Mouse (Mus musculus): ENCODE data around the gene 2410015M20Rik.
"Not testable (repeated sequence)": the region's sequence is repeated elsewhere in the genome, so short reads cannot be mapped to it uniquely, and the experiment has no call there.

Gene 2410015M20Rik

DNA sequence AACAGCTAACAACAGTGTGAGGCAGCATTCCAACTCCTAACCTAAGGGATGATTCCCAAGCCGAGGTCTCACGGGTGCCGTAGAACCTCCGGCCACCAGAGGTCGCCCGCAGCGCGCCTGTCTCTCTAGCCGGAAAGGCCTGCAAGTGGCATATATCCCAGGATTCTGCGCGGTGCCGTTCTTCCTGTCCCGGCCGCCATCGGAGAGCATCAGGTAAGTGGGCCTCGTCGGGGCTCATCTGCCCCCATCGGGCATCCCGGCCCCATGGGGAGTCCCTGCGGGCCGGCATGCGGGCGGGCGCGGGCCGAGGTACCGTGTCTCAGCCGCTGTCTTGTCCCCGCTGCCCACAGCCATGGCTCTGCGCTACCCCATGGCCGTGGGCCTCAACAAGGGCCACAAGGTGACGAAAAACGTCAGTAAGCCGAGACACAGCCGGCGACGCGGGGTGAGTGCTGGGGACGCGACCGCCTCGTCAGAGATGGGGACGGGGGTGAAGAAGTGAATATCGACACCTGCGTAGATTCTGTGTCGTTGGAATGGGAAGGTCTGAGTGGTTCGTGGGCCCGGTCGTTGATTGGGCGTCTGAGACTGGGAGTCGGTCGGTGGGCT lies 3.8 kb upstream of the 2410015M20Rik start, which contains the start of gene Rpl36:
Gene Rpl36 (plus strand): TSS at position 181 of the 609 bp plus-strand sequence.
- DNase-seq (ENCODE audit: low spot score in 2 of 2): peak; percentile 87 to 91

DNA sequence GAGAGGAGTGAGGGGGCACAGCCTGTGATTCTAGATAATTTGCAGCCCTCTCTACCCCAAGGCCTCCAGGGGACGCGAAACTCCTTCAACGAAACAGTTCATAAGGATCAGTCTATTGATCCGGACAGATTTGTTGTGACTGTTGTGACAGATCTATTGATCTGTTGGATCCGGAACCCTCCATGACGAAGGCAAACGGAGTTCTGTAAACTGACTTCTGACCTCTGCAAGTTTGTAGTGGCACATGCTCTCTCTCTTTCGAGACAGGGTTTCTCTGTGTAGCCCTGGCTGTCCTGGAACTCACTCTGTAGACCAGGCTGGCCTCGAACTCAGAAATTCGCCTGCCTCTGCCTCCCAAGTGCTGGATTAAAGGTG lies 3.0 kb upstream of the 2410015M20Rik start:
- not testable (repeated sequence) for DNase-seq (ENCODE audit: low spot score in 2 of 2)

DNA sequence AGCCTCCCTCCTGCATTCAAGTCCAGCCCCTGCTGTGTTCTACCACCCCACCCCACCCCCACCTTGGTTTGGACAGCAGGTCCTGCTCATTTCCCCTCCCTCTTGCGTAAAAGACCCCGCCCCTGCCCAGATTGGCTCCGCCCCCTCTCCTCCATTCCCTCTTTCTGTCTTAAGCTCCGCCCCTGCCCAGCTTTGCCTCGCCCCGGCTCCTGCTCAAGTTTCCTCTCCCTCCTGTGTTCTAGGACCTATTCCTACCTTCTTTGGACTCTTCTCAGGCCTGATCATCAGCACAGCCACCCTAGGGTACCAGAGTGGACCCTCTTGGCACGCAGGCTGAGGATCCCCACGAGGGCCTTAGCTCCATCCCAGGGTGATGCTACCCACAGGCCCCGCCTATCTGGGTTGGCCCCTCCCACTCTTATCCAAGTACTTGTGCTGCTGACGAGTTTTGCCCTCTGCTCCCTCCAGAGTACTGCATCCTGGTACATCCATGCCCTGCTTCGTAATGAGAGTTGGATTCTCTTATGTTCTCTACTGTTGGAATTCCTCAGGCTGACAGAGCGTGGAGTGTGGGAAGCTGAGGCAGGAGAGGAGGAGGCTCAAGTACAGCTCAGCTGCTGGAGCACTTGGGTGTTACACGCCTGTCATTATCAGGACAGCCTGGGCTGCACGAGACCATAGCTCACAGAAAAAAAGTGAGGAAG lies 2.4 kb upstream of the 2410015M20Rik start:
- no peak for DNase-seq (ENCODE audit: low spot score in 2 of 2)

DNA sequence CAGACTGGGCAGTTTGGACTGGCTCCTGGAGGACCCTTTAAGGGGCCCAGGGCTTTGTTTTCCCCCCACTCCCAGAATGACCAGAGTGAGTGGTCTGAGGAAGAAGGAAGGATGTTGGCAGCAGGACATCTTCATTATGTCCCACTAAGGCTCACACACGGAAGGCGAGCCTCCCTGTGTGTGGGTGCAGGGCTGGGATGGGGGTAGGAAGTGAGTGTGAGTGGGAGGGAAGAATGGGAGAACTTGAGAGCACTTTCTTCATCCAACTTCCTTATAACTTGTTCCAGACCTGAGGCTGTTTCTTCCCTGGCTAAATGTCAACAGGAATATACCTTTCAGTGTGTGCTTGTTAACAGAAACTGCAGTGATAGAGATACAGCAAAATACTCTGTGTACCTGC lies 1.8 kb upstream of the 2410015M20Rik start:
- DNase-seq (ENCODE audit: low spot score in 2 of 2): no peak

DNA sequence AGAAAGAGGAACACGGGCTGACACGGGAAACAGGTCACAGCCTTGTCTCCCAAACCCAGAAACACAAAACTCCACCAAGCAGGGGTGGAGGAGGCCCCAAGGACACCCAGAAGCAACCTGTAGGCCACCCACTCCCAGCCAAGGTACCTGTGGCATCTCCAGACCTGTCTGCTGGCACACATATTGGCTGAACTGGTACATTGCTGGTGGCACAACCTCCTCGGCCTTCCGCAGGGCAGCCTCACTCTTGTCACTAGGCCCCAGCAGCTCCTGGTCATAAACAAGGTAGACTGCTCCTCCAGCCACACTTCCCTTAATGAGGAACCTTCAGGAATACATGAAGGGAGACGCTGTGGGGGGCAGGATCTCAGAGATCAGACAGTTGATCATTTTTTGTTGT lies 872 bp downstream of the 2410015M20Rik start:
- no peak for DNase-seq (ENCODE audit: low spot score in 2 of 2)

DNA sequence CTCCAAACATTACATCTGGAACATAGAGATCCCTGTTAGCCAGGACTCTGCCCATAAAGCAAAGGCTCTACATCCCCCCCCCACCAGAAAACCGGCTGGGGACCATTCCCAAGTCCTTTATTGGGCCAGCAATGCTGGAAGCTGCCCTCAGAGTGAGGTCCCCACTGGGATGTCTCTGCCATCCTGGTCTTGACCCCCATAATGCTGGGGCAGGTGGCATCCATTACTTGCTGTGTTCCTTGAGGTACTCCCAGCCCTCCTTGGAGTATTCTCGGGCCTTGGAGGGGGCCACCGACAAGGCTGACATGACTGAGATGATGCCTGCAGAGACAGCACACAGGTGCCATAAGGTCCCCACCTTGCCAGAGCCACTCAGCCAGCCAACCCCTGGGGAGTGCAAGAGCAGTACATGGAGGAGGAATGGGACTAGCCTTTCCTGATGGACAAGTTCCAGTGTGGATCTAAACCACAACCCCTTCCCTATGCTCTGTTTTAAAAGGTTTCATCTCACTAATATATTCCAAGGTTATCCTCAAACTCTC lies 2.0 kb downstream of the 2410015M20Rik start:
- no peak for DNase-seq (ENCODE audit: low spot score in 2 of 2)

DNA sequence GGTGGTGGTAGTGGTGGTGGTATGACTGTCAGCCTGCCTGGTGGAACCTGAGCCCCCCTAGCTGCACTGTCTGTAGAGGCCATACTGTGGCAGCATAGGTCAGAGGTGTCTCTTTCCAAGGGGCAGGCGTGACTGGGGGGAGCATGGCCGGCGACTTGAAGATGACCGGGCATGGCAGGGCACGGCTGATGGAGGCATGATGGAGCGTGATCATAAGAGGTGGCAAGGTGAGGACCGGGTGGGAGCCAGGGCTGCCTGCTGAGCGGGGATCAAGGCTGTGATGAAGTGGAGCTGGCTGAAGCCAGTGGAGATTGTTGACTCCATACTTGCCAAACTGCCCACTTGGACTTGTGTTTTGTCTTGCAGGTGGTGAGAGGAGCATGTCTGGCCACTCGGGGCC lies 4.1 kb downstream of the 2410015M20Rik start:
- DNase-seq (ENCODE audit: low spot score in 2 of 2): no peak

DNA sequence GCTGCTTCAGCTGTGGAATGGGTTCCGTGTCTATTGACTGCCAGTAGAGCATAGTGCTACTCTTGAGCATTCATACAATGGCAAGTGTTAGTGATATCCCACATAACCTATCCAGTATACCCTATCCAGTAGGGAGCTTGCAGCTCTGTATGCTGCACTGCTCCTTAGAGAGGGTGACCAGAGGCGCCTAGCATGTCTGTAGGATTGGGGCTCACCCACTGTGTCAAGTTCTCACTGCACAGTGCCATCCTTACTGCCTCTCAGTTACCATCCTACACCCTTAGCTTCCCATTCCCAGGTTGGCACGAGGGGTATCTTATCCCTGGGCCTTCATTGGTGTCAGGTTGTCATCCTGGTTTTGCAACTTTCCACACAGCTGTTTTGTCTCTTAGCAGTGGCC lies 5.1 kb downstream of the 2410015M20Rik start:
- no peak for DNase-seq (ENCODE audit: low spot score in 2 of 2)

DNA sequence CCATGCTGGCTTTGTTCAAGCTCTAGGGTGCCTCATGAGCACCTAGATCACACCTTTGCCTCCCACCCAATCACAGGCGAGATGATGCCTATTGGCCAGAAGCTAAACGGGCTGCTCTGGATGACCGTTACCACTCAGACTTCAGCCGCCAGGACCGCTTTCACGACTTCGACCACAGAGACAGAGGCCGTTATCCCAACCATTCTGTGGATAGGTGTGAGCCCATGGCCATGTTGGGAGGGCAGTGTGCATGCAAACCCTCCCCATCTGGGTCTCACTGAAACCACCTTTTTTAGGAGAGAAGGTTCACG lies 5.5 kb downstream of the 2410015M20Rik start:
- DNase-seq (ENCODE audit: low spot score in 2 of 2): no peak

DNA sequence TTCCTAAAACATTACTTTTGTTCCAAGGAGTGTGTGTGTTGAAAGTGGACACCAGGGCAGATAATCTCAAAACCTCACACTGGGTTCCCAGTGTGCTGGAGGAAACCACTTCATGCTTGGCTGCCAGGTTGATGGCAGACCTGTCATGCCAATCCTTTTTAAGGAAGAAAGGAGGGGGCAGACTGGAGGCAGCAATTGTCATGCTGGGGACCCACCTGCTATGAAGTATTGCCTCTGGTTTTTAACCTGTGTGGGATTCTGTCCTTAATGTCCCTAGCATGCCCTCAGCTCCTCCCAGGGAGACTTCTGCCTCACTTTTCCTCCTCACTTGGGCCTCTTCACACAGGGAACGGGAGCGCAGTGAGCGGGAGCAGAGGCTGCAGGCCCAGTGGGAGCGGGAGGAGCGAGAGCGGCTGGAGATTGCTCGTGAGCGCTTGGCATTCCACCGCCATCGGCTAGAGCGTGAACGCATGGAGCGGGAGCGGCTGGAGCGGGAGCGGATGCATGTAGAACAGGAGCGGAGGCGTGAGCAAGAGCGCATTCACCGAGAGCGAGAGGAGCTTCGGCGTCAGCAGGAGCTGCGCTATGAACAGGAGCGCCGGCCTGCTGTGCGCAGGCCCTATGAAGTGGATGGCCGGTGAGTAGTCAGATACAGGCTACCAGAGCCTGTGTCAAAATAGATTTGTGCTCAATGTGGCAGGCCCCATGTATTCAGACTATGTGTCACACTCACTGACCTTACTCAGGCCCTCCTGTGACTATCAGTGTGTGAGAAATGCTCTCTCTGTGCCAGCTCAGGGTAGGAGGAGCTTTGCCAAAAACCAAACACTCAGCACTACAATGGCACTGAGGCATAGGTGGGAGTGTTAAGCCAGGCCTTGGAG lies 6.1 kb downstream of the 2410015M20Rik start:
- no peak for DNase-seq (ENCODE audit: low spot score in 2 of 2)

DNA sequence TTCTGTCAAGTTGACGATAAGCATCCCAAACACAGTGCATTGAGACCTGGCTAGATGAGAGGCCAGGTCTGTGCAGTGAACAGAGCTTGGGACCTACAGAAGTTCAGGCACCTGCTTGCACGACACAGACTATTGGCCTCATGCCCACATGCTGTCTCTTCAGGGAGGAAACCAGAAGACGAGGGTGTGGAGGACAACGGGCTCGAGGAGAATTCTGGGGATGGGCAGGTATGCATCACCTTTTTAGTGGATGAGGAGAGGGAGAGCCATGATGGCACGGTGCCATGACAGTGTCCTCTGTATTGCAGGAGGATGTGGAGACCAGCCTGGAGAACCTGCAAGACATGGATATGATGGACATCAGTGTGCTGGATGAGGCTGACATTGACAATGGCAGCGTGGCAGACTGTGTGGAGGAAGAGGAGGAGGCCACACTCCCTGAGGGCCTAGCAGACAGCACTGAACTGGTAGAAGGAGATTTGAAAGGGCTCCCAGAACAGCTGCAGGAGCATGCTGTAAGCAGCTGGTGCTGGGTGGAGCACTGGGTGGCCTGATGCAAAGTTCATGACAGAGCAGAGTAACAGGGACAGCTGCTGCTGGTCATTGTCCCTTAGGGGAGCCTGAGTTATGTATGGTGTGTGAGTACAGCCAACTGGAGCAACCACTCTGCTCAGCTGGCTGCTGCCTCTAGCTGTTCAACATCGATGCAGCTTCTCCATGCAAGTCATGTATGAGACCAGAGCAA lies 15.9 kb downstream of the 2410015M20Rik start:
- DNase-seq (ENCODE audit: low spot score in 2 of 2): no peak

DNA sequence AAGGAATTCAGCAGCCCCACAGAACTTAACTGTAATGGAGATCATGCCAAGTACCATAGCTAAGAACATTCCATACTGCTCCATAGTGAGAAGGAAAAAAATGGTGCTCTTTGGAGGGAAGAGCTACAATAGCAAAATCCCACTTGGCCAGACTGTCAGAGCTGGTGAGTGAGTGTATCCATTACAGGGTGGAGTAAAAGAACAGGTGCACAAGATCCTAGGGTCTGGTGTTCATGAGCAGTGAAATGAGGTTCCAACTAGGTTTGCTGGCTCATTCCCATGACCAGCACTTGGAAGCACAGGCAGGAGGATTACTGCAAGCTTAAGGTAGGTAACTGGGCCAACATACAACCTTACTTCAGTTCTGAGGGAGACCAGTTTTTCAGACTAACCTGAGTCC lies 17.0 kb downstream of the 2410015M20Rik start:
- no peak for DNase-seq (ENCODE audit: low spot score in 2 of 2)

DNA sequence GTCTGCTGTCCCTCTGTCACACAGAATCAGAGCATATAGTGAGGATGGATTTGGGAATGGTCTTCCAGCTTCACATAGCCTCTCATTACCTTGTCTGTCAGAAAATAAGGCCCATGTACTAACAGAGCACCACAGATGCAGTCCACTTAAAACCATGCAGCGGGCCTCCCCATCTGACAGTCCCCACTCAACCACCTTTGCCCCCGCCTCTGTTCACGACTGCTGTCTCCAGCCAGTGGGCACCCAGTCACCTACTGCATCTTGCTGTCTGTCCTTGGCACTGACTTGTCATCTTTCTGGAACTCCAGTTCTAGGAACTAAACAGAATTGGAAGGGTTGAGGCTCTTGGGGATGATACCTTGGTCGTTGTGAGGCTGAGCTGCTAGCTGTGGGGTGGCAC lies 20.6 kb downstream of the 2410015M20Rik start:
- DNase-seq (ENCODE audit: low spot score in 2 of 2): no peak

DNA sequence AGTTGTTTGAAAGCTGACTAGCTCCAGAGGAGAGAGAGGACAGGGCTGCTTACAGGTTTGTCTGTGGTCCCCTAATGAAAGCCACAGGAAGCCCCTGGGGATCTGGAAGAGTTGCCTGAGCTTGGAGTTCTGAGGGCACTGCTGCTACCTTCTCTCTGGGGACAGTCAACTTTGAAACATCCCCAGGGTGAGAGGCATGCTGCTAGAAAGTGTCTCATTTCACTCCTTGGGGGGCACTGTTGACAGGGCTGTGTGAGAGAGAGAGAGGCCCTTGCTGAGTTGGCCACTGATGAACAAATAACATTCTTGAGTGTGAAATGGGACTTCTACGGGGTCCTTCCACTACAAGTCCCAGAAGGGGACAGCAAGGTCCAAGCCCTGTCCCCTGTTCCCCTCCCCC lies 21.8 kb downstream of the 2410015M20Rik start:
- DNase-seq (ENCODE audit: low spot score in 2 of 2): no peak

DNA sequence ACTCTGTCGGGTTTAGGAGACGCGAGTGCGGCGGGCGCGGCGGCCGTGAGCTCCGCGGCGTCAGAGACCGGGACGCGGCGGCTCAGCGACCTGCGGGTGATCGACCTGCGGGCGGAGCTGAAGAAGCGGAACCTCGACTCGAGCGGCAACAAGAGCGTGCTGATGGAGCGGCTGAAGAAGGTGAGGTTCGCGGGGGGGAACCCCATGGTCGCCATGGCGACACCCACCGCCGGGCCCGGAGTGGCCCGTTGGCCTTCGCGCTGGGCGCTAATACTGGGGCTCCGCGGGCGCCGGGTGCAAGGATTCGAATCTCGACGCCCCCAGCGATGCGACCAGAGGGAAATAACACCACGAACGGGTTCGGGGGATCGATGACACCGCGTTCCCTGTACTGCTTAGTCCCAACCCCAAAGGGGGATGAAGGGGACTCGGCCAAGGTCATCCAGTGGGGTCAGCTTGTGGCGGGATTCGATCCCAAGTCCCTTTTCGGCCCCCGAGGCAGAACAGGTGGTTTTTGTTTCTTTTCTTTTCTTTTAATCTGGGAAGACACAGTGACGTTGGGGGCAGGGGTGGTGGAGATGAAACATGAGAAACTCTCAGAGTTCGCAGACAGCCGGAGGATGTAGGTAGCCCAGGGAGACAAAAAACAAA lies 24.3 kb downstream of the 2410015M20Rik start:
- DNase-seq (ENCODE audit: low spot score in 2 of 2): peak; percentile 69 to 75

DNA sequence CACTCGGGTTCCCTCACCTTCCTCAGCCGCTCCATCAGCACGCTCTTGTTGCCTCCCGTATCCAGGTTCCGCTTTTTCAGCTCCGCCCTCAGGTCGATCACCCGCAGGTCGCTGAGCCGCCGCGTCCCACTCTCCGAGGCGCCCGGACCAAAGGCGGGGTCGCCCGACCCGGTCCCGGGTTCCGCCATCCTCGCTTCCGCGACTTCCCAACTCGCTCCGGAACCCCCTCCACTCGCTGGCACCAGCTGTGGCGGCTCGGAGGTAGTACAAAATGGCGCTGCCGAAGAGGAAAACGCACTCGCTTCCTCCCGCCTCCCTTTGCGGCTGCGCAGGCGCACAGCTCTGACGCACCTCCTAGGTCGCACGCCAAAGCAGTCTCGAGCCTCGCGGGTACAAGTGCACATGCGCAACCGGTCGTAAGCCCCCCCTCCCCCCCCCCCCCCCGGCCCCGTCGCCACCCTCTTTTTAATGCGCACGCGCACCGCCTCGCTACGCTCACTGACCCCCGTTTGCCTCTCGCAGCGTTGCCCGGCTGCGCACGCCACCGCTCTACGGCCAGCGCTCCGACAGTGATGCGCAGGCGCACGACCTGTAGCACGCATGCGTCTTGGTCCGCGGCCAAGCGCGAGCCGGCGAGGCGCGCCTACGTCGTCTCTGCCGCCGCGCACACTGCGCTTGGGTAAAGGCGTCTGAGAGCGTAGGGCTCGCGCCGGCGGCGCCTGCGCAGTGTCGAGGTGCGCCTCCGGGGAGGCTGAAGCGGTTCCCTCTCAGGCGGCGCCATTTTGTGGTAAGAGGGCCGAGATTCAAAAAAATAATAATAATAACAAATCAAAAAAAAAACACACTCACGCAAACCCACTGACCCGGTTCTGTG lies 25.1 kb downstream of the 2410015M20Rik start, which contains the start of the genes Safb2 and Safb:
Gene Safb2 (minus strand): TSS at position 329 of the 874 bp plus-strand sequence.
Gene Safb (plus strand): TSS at position 569 of the 874 bp plus-strand sequence.
- peak; percentile 99 to 100 for DNase-seq (ENCODE audit: low spot score in 2 of 2)

DNA sequence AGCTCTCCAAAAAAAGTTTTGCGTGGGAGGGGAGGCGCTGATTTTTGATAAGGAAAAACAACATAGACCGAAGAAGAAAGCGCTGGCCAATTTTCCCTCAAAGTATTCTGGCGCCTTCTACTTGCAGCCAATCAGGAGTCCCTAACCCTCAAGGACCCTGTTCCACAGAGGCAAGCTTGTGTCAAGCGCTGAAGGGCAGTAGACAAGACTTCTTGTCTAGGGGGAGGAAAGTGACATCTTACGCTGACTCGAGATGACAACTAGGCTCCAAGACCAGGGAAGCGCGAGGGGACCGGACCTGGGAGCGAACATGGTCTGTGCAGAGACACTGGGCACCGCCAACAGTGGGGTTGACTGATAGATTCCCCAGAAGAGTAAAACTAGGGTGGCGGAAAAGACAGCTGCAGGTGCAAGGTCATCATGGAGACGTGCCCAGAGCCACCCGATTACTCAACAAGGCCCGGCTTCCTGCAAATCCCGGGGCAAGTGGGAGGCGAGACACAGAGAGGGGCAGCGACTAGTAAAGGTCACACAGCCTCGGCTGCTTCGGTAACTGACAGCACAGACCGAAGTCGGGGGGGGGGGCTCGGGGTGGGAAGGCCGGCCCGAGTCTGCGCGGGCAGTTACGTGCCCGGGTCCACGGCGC lies 25.8 kb downstream of the 2410015M20Rik start:
- peak in 1 of 2 experiments; percentile 8 for DNase-seq (ENCODE audit: low spot score in 2 of 2)

DNA sequence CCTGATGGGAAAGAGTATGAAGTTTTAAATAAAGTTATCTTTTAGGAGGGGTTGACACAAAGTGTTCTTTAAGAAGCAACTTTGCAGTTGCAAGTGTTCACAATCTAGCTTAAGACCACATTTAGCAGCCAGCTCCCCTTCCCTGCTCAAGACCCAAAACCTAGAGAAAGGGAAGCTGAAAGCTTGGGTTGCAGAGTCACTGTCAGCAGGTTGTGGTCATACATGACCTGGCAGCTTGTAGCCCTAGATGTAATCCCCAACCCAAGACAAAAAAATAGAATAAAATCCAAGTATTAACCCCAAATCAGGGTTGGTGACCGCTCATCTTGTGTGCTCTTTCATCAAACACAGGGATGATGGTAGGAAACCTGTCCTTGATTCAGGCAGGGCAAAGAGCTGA lies 26.5 kb downstream of the 2410015M20Rik start:
- DNase-seq (ENCODE audit: low spot score in 2 of 2): no peak

DNA sequence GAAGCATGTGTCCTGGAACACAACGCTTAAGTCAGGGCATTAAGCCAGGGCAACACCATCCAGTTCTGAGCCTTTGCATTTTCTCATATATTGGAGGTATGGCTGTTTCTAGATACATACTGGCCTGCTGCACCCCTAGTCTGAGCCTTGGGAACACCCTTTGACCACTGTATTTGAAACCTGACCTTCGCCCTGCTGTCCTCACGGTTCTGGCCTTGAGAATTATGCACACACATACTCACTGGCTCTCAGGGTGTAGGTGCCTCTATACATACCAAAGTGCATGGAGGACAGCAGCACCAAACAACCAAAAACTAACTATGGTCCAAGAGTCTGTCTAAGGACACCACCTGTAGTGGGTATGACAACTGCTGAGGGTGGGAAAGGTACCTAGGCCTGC lies 36.6 kb downstream of the 2410015M20Rik start:
- DNase-seq (ENCODE audit: low spot score in 2 of 2): no peak

DNA sequence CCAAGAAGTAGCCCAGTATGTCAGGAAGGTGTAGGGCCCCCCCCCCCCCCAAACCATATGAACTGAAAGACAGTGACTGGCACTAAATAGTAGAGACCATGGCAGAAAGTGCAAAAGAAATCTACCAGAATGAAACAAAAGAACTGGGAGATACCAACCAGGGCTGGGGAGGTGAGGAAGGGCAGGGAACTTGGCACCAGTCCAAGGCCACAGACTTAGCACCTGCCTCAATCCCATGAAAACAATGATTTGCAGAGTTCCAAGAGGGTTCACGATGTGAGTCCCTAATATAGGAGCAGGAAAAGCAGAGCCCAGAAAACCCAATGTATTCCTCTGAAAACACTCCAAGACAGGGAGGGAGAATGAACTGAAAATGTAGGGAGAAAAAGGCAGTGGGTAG lies 37.4 kb downstream of the 2410015M20Rik start:
- DNase-seq (ENCODE audit: low spot score in 2 of 2): no peak
